Mouse (Mus musculus): ENCODE results near the gene Tead1.

The Tead1 gene

GRCm38 (mm10) chr7:112731584-112731983 is 52.5 kb downstream of the Tead1 start:
- DNase-seq: no peak

GRCm38 (mm10) chr7:112739174-112739573 is 60.1 kb downstream of the Tead1 start:
- DNase-seq: no peak

- peak; percentile 36 to 49 for DNase-seq
Measured at GRCm38 (mm10) chr7:112741790-112742189, 62.7 kb downstream of the Tead1 start.

GRCm38 (mm10) chr7:112743063-112743462 is 63.9 kb downstream of the Tead1 start:
- no peak for DNase-seq

- DNase-seq: no peak
Measured at GRCm38 (mm10) chr7:112743621-112744395, 64.7 kb downstream of the Tead1 start.

GRCm38 (mm10) chr7:112747187-112747586 is 68.1 kb downstream of the Tead1 start:
- no peak for DNase-seq

DNA sequence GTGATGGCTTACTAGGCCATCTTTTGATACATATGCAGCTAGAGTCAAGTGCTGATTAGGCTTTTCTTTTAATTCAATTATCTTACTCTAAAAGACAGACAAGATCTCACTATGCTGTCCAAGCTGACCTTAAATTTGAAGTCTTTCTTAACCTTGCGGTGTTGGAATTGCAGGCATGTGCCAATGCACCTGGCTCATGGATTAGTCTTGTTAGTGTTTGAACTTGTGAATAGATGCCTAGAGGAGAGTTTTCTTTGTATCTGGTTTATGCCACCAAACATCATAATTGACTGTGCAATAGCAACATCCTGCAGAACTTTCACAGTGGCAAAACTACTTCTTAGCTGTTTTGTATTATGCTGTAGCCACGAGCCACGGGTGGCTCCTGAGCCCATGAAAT is 68.7 kb downstream of the Tead1 start:
- no peak for DNase-seq

DNA sequence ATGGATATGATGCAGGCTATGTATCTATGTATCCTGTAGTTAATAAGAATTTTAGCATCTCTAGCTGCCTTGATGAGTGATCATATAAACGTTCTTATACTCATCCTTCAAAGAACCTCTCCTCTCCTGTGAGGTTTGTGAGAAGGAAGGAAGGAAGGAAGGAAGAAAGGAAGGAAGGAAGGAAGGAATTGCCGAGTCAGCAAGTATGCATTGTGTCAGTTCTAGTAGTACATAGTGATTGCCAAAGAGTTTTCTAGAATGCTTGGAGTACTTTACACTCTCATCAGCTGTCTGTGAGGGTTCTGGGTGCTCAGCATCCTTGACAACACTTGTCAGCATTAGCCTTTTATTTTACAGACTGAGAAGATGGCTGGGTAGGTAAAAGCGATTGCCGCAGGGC is 69.2 kb downstream of the Tead1 start:
- no peak for DNase-seq

GRCm38 (mm10) chr7:112750101-112750500 is 71.0 kb downstream of the Tead1 start:
- no peak for DNase-seq

DNA sequence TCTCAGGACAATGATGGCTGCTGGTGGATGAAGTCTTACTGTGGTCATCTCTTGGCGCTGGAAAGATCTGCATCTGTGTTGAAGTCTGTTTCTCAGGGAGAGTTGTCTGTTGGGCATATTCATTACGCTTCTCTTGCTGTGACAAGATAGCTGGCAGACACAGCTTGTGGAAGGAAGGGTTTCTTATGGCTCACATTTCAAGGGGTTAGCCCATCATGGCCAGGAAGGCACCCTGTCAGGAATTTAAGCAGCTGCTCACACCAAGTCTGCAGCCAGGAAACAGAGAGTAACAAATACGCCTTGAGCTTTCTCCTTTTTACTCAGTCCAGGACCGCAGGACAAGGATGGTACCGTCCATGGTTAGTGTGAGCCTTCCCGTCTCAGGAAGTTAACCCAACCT is 73.2 kb downstream of the Tead1 start:
- DNase-seq: no peak

DNA sequence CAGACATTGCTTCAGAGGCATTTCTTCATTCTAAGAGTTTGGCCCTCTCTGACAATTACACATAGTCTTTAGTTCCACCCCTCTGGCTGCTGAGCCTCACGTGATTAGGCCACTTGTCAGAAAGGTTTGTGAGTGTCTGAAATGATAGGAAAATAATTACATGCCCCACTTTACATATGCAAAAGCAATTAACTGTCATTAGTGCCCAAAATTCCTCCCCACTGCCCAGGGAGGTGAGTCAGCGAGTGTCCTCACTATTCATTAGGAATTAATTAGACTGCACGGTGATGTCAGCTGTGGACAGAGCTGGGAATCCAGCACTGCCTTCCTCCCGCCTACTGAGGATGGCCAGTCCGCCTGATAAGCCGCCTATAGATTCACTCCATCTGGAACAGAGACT is 74.2 kb downstream of the Tead1 start:
- no peak for DNase-seq

DNA sequence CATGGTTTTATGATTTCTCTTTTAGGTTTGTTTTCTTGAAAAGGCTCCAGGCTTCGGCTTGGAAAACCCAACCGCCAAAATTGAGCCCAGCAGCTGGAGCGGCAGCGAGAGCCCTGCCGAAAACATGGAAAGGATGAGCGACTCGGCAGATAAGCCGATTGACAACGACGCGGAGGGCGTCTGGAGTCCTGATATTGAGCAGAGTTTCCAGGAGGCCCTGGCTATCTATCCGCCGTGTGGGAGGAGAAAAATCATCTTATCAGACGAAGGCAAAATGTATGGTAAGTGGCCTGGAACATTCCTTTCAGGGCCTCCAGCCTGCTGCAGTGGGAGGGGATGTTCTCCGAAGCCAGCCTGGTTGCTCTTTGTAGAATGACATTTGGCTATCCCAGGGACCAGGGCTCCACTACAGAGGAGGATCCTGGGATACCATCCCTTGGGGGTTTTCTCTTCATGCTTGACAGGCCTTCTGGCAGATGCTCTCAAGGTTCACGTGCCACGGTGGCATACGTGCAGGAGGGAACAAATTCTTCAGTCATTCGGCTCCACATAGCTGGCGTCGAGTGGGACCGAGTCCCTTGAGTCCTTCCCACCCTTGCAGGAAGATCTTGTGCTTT is 80.3 kb downstream of the Tead1 start:
- DNase-seq: no peak

GRCm38 (mm10) chr7:112760293-112760692 is 81.2 kb downstream of the Tead1 start:
- no peak for DNase-seq

GRCm38 (mm10) chr7:112760782-112761181 is 81.7 kb downstream of the Tead1 start:
- no peak for DNase-seq

- peak in 1 of 2 experiments; percentile 21 for DNase-seq
Measured at GRCm38 (mm10) chr7:112762870-112763269, 83.8 kb downstream of the Tead1 start.

DNA sequence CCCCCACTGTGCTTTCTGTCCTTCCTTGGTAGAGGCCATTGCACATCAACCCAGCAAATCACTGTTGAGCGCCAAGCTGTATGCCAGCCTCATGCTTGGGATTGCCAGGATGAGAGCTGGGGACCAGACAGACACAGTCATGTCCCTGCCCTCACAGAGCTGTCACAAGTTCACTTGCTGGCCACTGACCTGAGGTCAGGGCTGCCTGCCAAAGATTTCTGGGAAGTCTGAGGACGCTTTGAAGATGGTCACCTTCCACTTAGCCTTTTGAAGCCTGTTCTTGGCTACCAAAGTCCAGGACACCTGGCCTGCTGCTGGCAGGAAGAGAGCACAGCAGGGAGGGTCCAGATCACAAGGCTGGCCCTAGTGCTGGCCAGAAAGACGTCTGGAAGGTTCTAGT is 84.4 kb downstream of the Tead1 start:
- DNase-seq: peak; percentile 41 to 46

DNA sequence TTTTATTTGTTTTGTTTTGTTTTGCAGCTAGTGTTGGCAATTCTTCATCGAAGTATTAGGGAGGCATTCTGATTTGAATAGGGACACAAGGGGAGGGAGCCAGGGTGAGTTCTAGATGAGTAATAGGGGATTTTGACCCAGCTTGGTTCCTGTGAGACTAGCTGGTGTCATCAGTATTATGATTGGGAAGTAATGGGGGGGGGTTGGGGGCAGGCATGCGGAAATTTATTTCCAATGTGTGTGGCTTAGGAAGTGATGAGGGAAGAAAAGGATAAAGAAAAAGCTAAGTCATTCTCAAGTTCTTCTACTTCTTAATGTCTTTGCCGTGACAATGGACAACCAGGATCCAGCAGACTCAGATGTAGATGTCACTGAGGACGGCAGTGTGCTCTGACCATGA is 85.8 kb downstream of the Tead1 start:
- DNase-seq: no peak

- no peak for DNase-seq
Measured at GRCm38 (mm10) chr7:112769866-112770265, 90.7 kb downstream of the Tead1 start.

DNA sequence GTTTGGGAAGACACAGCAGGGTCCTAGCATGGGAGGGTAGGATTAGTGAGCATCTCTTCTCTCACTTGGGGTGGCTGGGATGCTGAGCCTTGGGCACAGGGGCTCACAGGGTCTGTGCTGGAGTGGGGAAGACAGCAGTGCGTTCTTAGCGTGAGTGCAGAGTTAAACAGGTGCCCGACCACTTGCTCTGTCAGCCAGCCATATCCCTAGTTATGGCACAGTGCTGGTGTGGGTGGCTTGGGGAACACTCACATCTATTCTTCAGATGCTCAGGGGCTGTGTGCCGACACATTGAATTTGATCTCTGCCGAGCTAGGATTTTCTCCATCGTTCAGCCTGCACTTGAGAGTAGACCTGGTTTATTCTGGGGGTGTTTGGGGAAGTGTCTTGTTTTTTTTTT is 92.3 kb downstream of the Tead1 start:
- no peak for DNase-seq

GRCm38 (mm10) chr7:112772777-112773176 is 93.7 kb downstream of the Tead1 start:
- DNase-seq: no peak

GRCm38 (mm10) chr7:112773601-112774000 is 94.5 kb downstream of the Tead1 start:
- no peak for DNase-seq

DNA sequence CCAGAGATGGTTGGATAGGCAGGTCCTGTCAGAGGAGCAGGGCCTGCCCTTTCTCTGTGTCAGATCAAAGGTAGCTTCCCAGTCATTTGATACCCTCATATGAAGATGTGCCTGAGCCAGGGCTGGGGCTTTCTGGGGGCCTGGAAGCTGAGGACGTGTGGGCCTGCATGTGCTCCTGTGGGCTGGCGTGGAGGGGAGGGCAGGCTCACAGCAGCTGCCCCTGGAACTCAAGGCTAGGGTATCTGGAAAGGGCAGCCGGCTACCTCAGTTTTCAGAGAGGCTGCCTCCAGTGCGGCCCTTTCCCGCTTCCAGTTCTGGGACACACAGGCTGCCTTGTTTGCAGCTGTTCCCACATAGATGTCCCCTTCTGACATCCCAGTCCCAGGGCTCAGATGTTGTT is 96.7 kb downstream of the Tead1 start:
- DNase-seq: no peak

GRCm38 (mm10) chr7:112776670-112777069 is 97.6 kb downstream of the Tead1 start:
- DNase-seq: peak; percentile 17 to 20

DNA sequence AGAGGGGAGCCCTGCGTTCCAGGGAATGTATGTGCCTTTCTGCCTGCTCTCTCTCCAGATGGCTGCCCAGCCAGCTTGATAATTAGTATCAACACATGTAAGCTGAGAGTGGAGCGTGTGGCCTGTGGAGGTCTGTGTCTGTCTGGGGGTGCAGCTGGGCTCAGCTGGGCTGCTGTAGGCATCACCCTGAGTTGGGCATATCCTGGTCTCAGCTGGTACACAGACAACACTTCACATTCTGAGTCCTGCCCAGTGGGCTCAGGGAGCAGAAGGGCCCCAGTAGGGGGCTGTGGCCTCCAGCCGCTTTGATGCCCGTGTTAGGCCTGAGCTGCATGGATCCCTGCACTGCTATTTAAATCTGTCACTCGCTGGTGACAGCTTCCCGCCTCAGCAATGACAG is 100.5 kb downstream of the Tead1 start:
- DNase-seq: peak in 1 of 2 experiments; percentile 18

GRCm38 (mm10) chr7:112780910-112781309 is 101.8 kb downstream of the Tead1 start:
- DNase-seq: no peak

All from cerebellum, postnatal 36 days (tissue).